Mouse (Mus musculus): Measurements from ENCODE around the gene Apex1.
"Not testable (repeated sequence)": the region's sequence is repeated elsewhere in the genome, so short reads cannot be mapped to it uniquely, and the experiment has no call there.

Gene Apex1

DNA sequence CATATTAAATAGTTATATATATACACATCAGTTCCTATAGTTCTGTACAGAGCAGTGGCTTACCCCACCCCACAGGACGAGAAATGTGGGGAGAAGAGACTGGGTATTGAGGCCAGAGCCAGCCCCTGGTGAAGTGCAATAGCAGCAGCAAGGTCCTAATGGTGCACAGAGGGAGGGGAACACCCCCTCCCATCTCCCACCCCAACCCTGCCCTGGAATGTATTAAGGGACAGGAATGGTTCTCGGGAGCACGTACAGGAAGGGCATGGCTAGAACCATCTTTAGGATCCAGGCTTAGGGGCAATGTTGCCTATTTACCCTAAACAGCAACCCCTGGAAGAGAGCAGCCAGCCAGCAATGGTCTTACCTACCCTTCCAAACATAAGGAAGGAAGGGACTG is 2.6 kb downstream of the Apex1 start:
- DNase-seq (ENCODE audit: low read depth, low spot score) = no peak

DNA sequence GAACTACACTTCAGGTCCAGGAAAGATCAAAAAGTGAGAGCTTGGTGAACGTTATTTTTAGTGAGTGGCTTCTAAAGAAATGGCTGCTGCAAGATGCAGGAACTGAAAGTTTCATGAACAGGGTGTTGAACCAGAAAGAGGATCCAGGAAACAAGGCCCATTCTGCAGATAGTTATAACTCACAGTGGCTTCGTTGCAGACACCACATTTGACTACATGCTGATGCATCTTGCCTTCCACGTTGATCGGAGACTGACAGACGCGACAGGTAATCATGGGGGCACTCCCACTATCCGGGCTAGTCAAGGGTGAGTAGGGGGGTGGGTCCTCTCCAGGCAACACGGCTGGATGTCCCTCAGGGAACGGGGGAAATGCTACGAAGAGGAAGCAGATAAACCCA is 5.2 kb downstream of the Apex1 start:
- DNase-seq (ENCODE audit: low read depth, low spot score) = no peak

DNA sequence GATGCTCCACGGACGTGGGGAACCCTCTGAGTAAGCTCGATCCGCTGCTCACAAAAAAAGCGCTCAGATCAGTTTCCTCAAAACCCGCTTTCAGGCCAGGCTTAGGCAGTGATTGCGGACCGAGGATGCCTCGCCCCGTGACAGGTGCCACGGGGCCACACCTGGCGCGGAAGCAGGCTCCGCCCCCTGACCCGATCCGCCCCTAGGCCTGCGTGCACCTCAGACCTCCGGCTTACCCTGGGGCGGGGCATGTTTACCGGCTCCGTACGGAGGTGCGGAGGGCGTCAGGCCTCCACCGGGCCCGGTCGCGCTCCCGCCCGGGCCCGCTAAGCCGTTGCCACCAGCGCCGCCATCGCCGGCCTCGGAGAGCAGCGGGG is 5.6 kb downstream of the Apex1 start:
- DNase-seq (ENCODE audit: low read depth, low spot score) = no peak

DNA sequence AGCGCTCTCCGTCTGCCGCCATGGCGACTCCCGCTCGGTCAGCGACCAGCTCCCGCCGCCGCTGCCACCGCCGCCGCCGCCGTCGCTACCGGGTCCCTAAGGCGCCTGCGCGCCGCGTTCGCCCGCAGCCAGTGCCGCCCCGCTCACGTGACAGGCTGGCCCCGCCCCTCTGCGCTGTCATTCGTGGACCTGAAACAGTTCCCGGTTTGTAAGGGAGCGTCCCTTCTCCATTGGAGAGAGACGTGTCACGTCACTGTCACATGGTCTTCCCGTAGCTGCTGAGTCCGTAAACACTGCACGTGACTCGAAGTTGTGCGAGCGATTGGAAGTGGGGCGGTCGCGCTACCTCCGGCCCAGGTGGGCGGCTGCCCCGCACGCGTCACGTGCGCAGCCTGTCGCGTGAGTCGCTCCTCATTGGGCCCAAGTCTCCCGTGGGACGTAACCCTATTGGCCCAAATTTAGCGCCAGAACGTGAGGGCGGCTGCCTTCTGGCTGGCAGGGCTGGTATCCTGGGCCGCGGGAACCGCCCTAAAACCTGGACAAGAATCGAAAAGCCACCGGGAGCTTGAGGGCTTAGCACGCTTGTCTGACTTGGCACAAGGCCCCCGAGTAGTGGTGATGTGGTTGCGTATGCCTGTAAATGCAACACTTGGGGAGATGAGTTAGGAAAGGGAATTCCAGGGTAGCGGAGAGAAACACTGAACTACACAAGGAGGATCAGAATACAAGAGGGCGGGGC is 6.2 kb downstream of the Apex1 start, which contains the start of the genes Pip4p1 and Pnp:
TSS of gene Pip4p1 (minus strand) at position 103 of the 739 bp plus-strand sequence.
TSS of gene Pnp (plus strand) at position 329 of the 739 bp plus-strand sequence.
- peak; percentile 97 for DNase-seq (ENCODE audit: low read depth, low spot score)

DNA sequence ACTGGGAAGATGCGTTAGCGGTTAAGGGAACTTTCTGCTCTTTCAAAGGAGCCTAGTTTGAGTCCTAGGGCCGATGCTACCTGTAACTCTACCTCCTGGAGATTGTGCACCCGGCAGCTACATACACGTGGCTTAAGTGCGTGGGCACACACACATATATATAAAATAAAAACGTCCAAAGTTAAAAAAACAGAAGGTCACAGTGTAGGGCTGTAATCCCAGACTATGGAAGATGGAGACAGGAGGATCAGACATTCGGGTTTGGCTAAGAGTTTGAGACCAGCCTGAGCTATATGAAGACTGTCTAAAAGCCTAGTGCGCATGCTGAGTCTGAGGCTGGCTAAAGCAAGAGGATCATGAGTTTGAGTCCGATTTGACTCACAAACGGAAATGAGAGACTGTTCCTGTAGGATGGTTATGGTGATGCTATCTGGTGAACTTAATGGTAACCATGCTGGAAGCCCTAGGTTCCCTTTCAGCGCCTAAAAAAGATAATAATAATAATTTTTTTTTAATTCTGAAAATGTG is 6.8 kb downstream of the Apex1 start:
- DNase-seq (ENCODE audit: low read depth, low spot score) = no peak

DNA sequence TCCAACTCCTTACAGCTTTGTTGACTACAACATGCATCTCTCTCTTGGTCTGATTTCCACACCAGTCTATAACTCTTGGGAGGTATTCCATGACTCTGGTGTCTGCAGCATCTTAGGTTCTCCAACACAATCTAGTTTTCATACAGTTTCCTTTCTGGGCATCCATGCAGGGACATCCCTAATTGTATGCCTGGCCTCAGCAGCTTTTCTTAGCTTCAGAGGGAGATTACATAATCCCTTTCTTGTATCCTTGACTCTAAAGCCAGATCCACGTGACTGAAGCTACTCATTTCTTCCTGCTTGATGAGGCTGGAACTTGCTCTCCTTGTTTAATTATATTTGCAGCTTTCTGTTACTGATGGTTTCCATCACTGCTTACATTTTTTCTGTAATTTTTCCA is 11.9 kb downstream of the Apex1 start:
- DNase-seq (ENCODE audit: low read depth, low spot score) = no peak

DNA sequence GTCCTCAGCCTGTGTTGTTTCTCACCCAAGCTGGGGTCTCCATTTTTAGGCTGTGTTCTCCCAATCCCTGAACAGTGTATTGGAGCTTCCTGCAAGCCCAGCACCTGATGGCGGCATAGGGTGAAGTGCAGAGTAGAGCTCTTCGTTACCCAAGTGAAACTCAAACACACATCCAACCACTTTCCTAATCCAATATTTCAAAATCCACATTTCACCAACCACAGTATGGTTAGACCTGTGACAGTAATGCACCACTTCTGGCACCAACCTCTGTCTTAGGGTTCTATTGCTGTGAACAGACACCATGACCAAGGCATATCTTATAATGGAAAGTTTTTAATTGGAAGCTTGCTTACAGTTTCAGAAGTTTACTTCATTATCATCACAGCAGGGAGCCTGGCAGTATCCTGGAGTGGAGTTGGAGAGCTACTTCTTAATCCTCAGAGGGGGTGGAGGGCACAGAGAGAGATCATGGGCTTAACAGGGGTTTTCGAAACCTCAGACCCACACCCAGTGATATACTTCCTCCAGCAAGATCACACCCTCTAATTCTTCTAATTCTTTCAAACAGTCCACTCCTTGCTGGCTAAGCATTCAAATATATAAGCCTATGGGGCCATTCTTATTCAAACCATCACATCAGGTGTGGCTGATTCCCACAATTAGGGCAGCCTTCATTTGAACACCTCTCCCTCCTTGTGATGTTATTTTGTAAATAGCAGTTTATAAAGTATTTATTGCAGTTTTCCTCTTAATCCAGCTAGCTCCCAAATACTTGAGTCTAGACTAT is 13.5 kb downstream of the Apex1 start:
- DNase-seq (ENCODE audit: low read depth, low spot score) = no peak

DNA sequence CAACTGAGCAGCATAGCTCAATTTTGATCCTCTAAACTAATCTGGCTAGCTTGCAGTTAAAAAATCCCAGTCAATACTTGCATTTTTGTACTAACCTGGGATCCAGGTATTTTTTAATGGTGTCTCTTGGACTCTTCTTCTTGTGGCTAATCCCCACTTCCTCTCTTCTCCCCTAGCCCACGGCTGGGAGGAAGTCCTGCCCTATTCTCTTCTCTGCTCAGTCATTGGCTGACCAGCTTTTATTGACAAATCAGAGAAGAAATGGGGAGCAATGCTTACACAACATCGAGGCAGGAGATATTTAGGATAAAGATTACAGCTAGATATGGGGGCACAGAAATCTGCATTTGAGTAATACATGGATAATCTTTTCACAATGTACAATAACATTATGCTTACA is 14.2 kb downstream of the Apex1 start:
- DNase-seq (ENCODE audit: low read depth, low spot score) = no peak

DNA sequence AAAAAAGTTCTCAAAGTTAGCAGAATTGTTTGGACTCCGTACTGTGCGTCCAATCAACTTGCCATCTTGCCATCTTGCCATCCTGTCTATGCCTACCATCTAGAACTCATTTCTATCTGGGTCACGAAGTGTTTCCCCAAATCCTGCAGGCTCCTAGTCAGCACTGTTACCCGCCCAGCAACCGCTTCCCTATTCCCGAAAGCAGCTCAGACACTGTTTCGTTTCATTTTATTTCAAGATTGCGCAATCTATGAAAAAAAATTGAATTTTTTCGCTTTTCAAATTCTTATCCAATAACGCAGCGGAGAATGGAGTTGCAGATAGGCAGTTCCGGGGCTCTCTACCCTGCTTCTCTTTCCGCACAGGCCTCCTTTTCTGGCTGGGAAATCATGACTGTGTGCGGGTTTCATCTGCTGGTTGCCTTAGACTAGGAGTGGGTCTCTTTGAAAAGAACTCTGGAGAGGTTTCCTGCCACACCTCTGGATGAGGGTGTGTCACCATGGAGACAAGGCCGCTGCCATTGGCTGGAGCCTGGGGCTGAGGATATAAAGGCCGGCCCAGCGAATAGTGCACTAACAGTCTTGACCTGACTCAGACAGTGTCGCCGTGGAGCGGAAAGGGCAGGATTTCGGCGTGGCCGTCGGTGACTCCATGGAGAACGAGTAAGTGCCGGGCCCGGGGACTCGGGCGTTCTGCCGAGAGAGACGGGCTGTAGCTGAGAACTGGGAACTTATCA is 19.3 kb downstream of the Apex1 start, which contains the start of gene Gm49342:
TSS of gene Gm49342 (plus strand) at position 586 of the 736 bp plus-strand sequence.
- peak; percentile 68 for DNase-seq (ENCODE audit: low read depth, low spot score)

DNA sequence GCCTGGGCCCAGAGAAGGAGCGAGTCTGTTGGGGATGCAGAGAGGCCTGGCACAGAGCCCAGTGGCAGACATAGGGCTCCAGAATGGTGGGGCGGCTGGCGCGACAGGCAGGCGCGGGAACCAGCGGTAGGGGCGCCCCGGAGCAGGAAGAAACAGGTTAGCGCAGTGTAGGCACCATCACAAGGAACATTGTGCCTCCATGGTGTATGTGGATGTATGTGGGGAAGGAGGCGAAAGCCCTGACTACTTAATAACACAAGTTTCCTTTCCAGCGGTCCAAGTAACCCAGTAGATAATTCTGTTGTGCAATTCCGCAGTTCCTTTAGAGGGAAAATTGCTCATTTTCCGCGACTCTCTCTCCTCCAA is 19.9 kb downstream of the Apex1 start:
- DNase-seq (ENCODE audit: low read depth, low spot score) = not testable (repeated sequence)

DNA sequence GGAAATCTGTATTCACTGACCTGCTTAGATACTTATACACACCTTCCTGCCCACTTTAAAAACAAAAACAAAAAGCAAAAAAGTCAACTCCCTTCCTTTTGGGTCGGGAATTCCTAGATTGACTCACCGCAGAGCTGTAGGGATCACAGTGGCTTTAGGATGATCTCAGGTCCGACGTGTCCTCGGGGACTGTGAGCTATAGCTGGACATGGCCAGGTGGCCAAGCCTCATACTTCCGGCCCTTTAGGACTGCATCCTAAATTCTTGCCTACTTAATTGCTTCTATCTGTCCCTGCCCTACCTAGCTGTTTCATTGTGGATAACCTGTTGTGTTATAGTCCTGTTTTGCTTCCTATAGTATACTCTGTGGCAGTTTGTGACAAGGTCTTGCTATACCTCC is 20.3 kb downstream of the Apex1 start:
- DNase-seq (ENCODE audit: low read depth, low spot score) = not testable (repeated sequence)

DNA sequence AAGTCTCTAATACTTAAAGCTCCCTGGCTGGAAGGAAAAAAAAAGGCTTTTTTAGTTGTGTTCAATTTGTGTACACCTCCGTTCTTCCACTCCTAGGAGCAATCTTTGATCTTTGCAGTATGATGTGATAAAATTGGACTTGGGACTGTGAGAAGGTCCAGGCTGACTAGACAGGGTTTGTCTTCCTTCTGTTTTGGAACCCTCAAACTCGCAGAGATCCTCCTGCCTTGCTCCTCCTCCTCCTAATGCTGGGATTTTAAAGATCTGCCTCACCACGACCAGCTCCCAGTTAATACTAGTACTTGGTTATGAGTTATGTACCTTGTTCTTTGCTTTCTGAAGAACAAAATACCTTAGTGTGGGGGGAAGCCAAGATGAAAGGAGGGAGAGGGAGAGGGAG is 20.8 kb downstream of the Apex1 start:
- not testable (repeated sequence) for DNase-seq (ENCODE audit: low read depth, low spot score)

DNA sequence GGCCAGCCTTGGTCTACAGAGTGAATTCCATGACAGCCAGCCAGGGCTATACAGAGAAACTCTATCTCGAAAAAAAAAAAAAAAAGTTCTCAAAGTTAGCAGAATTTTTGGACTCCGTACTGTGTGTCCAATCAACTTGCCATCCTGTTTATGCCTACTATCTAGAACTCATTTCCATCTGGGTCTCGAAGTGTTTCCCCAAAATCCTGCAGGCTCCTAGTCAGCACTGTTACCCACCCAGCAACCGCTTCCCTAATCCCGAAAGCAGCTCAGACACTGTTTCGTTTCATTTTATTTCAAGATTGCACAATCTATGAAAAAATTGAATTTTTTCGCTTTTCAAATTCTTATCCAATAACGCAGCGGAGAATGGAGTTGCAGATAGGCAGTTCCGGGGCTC is 30.7 kb downstream of the Apex1 start:
- no peak for DNase-seq (ENCODE audit: low read depth, low spot score)

DNA sequence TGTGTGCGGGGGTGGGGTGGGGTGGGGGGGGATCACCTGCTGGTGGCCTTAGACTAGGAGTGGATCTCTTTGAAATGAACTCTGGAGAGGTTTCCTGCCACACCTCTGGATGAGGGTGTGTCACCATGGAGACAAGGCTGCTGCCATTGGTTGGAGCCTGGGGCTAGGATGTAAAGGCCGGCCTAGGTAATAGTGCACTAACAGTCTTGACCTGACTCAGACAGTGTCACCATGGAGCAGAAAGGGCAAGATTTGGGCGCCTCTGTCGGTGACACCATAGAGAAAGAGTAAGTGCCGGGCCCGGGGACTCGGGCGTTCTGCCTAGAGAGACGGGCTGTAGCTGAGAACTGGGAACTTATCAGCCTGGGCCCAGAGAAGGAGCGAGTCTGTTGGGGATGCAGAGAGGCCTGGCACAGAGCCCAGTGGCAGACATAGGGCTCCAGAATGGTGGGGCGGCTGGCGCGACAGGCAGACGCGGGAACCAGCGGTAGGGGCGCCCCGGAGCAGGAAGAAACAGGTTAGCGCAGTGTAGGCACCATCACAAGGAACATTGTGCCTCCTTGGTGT is 31.3 kb downstream of the Apex1 start, which contains the start of gene Pnp2:
TSS of gene Pnp2 (plus strand) at position 51 of the 567 bp plus-strand sequence.
- DNase-seq (ENCODE audit: low read depth, low spot score) = not testable (repeated sequence)

DNA sequence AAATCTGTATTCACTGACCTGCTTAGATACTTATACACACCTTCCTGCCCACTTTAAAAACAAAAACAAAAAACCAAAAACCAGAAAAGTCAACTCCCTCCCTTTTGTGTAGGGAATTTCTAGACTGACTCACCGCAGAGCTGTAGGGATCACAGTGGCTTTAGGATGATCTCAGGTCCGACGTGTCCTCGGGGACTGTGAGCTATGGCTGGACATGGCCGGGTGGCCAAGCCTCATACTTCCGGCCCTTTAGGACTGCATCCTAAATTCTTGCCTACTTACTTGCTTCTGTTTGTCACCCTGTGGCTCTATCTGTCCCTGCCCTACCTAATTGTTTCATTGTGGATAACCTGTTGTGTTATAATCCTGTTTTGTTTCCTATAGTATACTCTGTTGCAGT is 32.0 kb downstream of the Apex1 start:
- DNase-seq (ENCODE audit: low read depth, low spot score) = not testable (repeated sequence)

DNA sequence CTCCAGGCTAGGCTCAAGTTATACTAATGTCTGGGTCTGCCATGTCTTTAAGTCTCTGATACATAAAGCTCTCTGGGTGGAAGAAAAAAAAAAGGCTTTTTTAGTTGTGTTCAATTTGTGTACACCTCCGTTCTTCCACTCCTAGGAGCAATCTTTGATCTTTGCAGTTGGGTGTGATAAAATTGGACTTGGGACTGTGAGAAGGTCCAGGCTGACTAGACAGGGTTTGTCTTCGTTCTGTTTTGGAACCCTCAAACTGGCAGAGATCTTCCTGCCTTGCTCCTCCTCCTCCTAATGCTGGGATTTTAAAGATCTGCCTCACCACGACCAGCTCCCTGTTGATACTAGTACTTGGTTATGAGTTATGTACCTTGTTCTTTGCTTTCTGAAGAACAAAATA is 32.4 kb downstream of the Apex1 start:
- DNase-seq (ENCODE audit: low read depth, low spot score) = not testable (repeated sequence)

DNA sequence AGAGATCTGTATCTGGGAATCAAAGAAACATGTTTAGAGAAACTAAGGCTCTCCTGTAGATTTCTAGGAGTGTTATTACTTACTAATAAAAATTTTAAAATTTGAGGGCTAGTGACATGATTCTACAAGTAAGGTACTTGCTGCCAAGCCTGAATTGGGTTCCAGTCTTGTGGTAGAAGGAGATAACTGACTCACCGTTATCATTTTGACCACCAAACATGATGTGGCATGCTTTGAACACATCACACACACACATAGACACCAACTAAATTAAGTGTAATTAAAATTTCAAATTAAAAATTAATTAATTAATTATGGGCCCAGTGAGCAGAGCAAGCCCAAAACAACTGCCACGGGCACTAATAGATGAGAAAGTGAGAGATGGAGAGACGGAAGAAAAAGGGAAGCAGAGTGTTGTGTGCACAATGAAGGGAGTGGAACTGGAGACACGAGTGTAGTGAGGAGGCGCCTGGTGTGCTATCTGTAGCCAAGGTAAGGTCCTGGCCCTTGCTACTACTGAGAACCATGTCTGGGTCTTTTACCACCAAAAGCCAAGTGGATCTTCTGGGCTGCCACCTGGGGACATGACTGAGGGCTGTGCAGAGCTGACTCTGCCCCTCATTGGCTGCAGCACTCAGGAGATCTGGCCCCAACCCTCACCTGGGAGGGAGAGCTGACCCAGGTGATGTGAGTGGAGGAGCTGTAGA is 33.7 kb downstream of the Apex1 start:
- DNase-seq (ENCODE audit: low read depth, low spot score) = not testable (repeated sequence)

DNA sequence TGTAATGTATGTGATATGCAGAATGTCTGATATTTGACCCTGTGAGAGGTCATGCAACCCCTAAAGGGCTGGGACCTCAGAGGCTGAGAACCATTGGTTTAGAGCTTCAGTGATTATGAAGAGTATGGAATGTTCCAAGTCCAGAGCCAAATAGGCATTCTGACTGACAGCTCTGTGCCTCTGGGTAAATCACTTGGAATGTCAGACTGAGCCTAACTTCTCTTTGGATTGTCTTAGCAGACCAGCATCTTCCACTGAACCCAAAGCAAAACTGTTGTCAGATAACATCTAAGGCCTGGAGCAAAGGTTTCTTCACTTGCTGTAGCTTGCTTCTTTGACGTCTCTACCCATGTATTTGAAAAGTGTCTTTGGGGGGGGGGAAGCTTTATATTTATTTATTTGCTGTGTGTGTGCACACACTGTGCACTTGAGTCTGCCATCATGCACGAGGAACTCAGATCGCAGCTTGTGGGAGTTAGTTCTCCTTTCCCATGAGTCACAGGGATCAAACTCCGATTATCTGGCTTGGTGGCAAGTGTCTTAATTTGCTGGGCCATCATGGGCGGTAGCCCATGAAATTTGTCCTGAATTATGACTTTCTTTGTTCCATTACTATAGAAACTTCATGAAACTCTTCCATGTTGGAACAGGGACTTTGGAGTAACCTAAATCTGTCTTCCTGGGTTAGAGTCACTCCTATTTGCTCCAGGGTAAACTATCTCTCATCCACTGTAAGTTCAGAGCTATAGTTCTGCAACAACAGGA is 43.6 kb downstream of the Apex1 start:
- no peak for DNase-seq (ENCODE audit: low read depth, low spot score)

DNA sequence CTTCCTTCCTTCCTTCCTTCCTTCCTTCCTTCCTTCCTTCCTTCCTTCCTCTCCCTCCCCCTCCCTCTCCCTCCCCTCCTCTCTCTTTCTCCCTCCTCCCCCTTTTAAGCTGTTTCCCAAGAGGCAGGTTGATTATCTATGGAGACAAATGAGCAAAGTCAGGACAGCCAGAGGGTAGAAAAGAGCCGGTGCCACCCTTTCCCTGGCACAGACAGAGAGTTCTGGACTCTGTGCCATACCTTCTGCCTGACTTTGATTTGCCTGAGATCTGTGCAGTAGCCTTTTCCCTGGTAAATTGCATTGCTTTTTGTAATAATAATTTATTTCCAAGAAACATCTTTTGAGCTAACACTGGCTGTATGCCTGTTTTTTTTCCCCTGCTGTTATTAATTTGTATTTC is 44.3 kb downstream of the Apex1 start:
- no peak for DNase-seq (ENCODE audit: low read depth, low spot score)
